Mouse (Mus musculus) heart, postnatal 0 days (tissue): Measurements from ENCODE around the gene Tmem235.

Experiments used
- CTCF ChIP-seq: IDR thresholded peaks from 2 replicates; pipeline ENCODE4 v1.5.1; 2016; ENCODE audit warnings: antibody characterized with exemption, control low read depth, low read depth
- EP300 ChIP-seq: IDR thresholded peaks from 2 replicates; pipeline ENCODE4 v1.6.1; 2016; ENCODE audit warnings: antibody characterized with exemption, low read depth

GRCm38 (mm10) chr11:117881787-117882186 is 21.2 kb downstream of the Tmem235 start:
- no peak for TF ChIP-seq CTCF
- TF ChIP-seq EP300 = no peak
